Mouse (Mus musculus) yolk sac, embryonic 10.5 days (tissue): ENCODE data around the gene Nanos1.
A peak's percentile ranks its signal among the peaks of the same experiment; 100 is the strongest.

Experiments
- DNase-seq: peaks from one replicate; pipeline ENCODE4 v3.0.0-alpha.2; 2017; ENCODE audit warnings: low spot score

Nanos1 gene

DNA sequence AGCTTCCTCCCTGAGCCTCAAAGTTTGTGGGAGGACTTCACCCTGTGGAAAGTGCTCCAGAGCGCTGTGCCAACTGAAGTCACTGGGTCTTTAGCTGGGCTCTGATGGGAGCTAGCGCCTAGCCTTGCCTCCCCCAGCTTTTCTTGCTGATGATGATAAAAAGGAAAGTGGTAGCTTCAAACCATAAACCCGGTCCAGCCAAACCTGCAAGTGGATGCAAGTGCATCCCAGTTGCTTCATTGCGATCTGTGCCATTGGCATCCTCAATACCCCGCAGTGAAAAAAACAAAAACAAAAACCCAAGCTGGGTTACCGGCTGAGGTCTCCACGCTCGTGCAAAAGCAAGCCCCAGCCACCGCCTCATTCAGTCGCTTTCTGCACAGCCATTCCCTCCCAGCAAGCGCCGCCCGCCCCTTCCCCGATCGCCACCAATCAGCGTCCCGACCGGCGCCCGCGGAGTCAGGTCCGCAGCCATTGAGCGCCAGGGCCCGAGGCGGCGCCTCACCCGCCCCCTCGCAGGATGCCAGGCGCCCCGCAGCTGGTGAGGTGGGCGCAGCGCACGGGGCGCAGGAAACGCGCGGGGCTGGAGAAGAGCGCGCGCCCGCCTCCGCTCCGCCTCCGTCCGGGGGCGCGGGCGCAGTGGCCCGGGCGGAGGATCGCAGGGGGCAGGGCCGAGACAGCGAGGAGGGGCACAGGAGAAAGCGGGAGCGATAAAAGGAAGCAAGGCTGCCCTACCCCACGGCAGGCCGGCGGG is at the start of gene Nanos1:
Gene Nanos1 (plus strand): TSS at position 550 of the 754 bp plus-strand sequence.
- peak; percentile 88 for DNase-seq

DNA sequence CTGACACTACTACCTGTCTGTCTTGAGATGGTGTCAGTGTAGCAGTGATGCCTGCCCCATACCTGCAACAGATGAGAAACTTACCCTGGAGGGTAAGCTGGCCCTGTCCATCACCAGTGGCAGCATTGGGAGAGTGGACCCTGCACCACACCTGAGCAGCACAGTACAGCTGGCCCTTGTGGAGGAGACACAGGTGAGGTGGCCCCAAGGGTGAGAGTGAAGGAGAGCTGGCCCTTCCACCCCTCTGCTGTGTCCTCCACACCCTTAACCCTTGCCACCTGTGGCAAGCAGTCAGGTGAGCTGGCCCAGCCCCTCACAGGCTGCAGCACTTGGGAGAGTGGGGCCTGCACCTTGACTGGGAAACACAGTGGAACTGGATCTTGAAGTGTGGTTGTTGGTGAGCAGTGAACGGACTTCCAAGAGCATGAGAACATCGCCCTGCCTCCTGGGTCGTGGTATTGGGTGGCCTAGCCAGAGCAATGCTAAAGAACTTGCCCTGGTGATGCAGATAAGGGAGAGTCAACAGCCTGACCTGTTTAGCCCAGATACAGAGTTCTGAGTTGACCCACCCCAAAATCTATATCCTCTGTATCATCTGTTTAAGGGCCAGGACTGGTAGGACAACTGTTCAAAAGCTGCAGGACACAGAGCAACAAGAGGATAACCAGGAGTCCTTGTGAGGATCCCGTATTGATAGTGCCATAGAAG is 46.4 kb upstream of the Nanos1 start:
- DNase-seq: no peak

DNA sequence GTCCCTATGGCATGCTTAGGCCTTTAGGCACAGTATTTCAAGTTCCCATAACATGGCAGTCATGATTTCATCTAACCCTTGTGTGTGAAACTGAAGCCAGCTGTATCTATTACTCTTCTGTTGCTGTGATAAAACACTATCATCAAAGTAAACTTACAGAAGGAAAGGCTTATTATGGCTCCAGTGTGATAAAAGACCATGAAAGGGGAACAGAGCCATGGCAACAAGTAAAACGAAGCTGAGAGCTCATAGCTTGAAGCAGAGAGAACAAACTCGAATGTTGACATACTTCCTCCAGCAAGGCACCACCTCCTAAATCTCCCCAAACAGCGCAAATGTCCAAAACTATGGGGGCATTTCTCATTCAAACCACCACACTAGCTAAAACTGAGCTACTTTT is 45.6 kb upstream of the Nanos1 start:
- no peak for DNase-seq

DNA sequence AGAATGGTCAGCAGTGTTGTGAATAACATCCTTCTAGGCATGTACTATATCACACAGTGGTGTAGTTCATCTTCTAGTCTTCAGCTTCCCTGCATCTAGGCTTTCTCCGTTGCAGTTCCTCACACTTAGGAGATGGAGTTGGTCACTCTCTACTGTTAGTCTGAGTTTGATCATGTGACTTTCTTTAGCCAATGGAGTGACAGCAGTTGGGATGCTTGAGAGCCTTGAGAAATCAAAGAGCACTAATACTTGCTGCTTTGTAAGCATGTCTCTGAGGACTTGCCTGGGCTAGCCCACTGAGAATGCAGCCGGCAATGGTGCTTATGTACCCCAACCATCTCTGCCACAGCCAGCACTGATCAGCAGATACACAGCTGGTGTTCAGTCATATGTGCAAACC is 43.2 kb upstream of the Nanos1 start:
- DNase-seq: no peak

DNA sequence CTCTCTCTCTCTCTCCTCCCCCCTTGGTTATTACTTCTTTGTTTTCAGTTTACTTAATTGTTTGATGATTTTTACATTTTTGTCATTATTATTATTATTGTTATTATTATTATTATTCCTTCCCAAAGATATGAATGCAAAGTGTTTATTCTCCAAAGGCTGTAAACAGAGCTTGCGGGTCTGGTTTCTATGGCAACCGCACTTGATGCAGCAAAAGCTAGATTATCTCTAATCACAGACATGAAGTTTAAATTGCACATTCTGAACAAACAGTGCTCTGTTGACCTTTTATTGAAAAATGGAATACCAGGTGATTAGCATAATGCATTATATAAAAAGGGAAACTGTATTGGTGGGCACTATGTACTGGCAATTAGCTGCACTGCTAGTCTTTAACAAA is 39.4 kb upstream of the Nanos1 start:
- DNase-seq: no peak

DNA sequence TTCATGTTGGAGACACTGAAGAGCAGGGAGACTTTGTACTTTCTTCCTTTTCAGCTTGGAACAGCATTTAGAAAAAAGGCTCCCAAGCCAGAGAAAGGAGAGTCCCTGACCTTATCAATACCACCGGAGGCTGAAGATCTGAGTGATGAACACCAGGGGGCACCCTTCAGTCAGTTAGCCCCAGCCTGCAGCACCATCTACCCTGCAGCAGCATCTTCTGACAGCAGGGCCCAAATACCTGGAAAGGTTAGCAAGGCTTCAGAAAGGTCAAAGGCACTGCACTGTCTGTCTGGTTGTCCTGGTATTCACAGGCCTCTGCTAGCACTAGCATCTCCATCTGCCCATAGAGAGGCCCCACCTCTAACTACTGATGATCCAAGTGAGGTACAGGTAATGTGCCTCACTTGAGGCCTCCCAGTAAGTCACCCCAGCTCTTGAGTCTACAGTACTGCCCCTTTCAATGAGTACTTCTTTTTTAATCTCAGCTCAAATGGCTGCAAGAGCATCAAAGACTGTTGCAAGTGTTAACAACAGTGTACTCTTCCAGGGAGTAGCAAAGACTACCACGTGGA is 25.4 kb upstream of the Nanos1 start:
- peak; percentile 12 for DNase-seq

DNA sequence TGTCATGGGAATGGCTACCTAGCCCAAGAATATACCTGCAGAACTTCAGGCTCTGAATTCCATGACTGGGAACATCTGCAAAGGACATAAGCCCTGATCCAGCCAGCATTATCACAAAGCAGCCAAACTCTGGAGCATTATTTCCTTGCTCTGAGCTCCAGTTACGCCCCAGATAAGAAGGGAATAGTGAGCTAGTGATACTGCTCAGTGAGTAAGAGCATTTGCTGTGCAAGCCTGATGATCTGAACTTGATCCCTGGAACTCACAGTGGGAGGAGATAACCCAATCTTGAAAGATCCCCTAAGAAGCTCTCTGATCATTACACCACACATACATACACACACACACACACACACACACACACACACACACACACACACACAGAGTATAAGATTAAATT is 24.5 kb upstream of the Nanos1 start:
- DNase-seq: no peak

DNA sequence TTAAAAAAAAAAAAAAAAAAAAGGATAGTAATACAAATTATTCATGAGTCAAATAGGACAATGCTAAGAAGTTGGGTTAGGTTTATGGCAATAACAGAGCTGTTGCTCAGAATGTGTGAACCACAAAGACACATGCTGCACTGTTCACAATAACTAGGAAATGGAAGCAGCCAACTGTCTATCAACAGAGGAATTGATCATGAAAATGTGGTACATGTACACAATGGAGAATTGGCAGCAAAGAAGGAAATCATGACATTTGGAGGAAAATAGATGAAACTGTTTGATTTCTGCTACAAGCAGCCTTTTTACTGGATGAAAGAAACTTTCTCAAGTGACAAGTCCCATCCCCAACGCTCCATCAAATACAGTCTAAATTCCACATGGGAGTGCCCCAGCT is 23.8 kb upstream of the Nanos1 start:
- no peak for DNase-seq

DNA sequence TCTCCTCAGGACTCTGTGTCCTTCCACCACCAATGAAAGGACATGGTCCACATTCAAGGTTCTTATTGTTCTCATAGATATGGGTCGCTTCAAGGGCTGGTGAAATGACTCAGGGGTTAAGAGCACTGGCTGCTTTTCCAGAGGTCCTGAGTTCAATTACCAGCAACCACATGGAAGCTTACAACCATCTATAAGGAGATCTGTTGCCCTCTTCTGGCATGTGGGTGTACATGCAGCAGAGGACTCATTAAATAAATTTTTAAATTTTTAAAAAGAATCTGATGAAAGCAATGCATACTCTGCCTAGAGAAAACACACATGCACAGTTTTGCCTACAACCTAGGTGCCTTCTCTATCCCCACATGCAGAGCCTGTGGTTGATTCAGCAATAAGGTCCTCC is 15.2 kb upstream of the Nanos1 start:
- DNase-seq: no peak

DNA sequence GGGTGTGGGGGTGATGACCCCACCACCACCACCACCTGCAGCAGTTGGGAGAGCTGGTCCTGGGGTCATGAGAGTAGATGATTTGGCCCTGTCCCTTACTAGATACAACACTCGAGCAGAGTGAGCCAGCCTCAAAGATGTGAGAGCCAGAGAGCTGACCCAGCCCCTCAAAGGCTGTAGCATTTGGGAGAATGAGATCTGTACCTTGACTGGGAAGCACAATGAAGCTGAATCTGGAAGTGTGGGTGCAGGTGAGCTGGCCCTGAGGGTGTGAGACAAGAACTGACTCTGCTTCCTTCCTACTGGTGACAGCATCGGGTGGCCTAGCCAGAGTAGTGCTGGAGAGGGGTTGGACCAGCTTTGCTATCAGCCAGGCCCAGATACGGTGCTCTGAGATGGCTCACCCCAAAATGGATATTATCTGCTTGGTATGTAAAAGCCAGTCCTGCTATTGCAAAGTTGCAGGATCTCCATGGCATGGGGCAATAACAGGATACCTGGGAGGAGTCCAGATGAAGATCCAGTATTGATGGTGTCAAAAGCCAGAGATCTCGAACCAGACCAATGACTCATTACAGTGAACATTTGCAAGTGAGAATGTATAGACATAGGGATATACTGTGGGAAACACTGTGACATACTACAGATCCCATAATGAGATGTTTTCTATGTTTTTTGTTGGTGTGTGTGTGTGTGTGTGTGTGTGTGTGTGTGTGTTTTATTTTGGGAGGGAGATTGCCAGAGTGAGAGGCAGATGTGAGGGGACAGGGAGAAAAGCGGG is 11.8 kb upstream of the Nanos1 start:
- no peak for DNase-seq

DNA sequence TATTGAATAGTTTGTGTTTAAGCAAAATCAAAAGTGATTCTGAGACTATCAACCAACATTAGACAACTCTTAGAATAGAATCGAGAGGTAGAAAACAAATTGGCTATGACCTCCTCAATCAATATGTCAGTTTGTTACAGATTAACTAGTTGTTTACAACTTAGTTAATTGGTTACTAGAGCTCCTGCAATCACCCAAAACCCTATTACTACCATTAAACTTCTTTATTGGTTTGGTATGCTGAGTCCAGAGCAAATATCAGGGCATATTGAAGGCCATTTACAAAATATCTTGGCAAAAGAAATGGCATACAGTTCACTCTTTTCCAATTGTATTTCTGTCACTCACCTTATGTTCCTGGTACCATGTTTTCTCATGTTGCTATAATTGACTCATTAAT is 8.0 kb upstream of the Nanos1 start:
- DNase-seq: no peak

DNA sequence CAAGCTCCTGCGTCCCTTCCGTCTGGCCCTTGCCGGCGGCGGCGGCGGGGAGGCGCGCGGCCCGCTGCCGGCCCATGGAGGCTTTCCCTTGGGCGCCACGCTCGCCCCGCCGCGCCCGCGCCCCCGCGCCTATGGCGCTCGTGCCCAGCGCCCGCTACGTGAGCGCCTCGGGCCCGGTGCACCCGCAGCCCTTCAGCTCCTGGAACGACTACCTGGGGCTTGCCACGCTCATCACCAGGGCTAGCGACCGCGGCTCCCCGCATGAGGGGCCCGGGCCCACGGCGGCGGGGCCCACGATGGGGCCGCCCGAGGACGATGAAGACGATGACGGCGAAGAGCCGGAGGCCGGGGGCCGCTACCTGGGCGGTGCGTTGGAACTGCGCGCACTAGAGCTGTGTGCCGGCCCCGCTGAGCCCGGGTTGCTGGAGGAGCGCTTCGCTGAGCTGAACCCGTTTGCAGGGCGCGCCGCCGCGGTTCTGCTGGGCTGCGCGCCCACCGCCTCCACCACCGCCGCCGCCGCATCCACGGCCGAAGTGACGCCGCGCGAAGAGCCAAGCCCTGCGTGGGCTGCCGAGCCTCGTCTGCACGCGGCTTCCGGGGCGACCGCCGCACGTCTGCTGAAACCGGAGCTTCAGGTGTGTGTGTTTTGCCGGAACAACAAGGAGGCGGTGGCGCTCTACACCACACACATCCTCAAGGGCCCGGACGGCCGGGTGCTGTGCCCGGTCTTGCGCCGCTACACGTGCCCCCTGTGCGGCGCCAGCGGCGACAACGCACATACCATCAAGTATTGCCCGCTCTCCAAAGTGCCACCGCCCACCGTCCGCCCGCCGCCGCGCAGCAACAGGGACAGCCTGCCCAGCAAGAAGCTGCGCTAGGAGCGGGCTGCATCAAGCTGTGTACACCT is 658 bp downstream of the Nanos1 start:
- DNase-seq: peak; percentile 50

DNA sequence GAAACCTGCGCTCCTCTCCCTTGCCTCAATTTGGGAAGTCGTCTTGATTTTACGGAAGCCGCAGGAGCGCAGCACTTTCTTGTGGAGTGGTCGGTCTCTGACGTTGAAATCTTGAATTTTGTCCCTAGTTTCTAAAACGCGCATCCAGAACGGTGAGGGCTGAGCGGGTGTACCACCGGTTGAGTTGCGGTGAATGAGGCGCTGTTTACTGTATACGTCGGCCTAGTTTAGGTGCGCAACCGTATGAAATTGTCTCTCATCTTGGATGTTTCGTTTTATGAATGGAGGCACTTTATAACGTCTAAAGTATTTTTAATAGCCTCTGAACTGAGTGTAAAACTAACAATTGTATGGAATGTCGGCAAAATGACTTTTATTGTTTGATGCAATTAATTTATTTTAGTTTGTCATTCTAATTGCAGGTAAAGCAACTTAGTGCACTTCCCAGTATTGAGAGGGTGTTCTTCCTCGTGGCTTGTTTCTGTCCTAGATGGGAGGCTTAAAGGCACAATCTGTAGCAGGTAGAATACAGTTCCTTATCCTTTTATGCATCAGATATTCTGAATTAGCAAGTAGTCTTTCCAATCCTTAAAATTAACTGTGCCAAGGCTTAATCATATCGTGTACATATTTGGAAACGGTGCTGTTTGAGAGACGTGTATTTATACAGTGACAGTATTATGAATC is 1.5 kb downstream of the Nanos1 start:
- DNase-seq: no peak

DNA sequence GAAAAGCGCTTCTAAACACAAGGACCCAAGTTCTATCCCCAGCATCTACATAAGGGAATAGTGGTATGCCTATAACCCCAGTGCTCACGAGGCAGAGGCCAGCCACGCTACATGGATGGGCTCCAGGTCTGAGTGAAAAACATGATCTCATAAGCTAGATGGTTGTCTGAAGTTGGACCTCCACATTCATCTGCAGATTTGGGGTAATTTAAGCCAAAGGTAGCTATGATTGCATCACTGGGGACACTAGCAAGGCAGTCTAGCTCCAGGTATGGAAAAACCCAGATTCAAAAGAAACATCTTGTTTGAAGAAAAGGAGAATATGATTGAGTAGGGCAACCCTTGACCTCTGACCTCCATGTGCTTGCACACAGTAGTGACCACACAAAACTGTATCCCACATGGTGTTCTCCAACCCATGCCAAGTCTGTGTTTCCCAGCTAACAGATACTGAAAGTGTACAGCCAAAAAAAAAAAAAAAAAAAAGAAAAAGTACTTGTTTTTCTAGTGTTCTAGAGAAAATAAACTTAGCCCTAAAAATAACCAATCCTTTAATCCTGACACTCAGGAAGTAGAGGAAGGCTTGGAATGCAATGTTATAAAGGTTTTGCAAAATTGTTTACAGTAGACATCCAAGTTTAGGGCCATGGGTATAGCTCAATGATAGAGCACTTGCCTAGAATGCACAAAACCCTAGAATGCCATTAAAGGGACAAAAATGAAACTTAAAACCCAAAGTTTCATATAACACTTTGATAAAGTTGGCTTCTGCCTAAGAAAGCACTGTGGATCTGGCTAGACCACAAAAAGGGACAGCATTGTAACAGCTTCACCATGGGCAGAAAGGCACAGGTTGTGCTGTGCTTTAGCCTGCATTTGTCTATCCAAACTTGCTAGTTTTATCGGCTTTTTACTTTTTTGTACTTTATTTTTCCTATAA is 3.4 kb downstream of the Nanos1 start:
- no peak for DNase-seq

DNA sequence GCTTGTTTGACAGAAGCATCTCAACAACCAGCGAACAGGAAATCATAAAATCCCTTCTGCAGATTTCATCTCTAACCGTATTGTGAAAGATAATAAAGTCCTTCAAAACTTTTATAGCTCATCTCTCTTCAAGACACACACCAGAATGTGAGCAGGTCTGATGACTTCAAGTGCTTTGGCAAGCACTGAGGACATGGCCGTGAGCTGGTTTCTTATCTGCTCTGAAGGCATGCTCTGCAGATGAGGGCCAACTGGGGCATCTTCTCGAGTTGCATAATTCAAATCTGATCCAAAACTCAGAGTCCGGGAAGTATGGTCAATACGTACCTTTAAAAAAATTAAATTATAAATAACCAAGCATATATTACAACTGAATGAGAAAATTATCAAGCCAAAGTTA is 17.6 kb downstream of the Nanos1 start:
- no peak for DNase-seq

DNA sequence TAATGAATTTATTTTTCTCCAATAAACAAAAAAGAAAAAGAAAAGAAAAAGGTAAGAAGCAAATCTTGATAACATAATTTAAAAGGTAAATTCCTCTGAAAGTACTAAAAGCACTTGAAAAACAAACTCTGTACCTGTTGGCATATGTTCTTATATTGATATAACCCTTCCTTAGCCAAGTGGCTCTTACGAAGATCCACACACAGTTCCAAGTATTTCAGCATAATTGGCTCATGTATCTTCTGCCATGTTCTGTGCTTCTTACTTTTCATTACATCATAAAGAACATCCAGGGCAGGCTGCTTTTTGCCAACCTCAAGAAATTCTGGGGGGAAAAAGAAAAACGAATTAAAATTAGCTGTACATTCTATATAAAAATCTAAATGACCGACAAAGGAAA is 26.2 kb downstream of the Nanos1 start:
- DNase-seq: no peak

DNA sequence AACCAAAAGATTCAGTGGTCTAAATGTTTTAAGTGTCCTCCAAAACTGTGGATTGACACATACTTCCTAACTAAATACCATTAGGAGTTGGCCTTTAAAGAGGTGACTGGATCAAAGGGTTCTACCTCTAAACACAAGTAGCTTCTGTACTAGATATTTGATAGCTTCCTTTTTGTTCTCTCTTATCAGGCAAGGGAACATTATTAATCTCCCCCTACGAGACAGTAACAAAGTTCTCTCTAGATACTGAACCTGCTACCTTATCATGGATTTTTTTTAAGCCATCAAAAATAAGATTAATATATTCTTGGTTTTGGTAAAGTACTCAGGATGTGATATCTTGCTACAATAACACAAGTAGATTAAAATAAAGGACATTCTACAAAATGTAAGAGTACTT is 28.9 kb downstream of the Nanos1 start:
- DNase-seq: no peak

DNA sequence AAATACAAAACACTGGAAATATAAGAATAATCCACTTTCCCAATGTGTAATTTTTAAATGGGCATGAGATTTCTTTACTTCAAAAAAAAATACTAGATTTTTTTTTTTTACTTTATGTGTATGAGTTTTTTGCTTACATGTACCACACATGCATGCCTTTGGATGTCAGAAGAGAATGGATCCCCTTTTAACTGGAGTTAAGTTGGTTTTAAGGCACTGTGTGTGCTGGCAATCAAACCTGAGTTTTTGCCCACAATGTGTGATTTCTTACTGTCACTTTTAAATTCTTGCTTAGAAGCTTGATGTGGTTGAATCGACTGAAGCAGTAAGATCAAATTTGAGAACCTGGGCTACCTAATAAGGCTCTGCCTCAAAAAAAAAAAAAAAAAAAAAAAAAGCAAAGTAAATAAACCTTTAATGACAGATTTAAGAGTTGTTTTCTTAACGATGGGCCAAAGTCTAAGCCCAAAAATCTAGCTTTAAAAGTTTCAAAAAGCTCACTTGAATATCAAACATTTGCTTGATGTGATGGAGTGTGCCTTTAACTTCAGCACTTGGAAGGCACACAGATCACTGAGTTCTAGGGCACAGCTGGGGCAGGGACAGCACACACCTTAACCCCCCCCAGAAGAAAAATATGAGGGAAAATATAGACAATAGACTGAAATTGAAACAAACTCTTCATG is 31.8 kb downstream of the Nanos1 start:
- DNase-seq: no peak
